Mouse (Mus musculus) liver, embryonic 14.5 days (tissue): ENCODE data around the gene Msi2. TPM values are rescaled to one million over a fixed set of nuclear protein-coding genes. Genes with fewer than 3 reads are reported as not detected.

ENCODE experiments used
- ATAC-seq: fragments of 200-750 bp; cut with Nextera tagmentation; 2 replicates; pipeline ENCODE4 v1.8.0; 2017; ENCODE audit warnings: moderate number of reproducible peaks, mild to moderate bottlenecking, moderate library complexity; ENCODE audit not compliant: insufficient read depth
- DNase-seq, 3 experiments: peaks; one replicate each; pipeline ENCODE4 v3.0.0-alpha.2; 2012 to 2013; ENCODE audit warnings: low read depth in 3 of 3, low spot score in 3 of 3
- H3K27ac ChIP-seq: fragments of 300-500 bp; sonication (generic); 2 replicates; pipeline ENCODE4 v1.5.1; 2014; ENCODE audit warnings: moderate library complexity, mild to moderate bottlenecking, control low read depth, inconsistent platforms
- H3K27me3 ChIP-seq: fragments of 300-500 bp; sonication (generic); 2 replicates; pipeline ENCODE4 v1.6.1; 2014; ENCODE audit warnings: mild to moderate bottlenecking, low read length, moderate library complexity; ENCODE audit not compliant: control insufficient read depth, insufficient read depth
- H3K36me3 ChIP-seq: fragments of 300-500 bp; sonication (generic); replicated peaks from 2 replicates; pipeline ENCODE4 v1.6.1; 2014; ENCODE audit warnings: low read depth; ENCODE audit not compliant: control insufficient read depth, insufficient read depth
- H3K4me1 ChIP-seq, 2 experiments: fragments of 200-500 bp in 1 of 2; fragments of 300-500 bp in 1 of 2; sonication (generic) in 1 of 2; replicated peaks; 2 replicates each; pipeline ENCODE4 v1.6.1; 2012 to 2014; ENCODE audit warnings: antibody characterized with exemption in 1 of 2, inconsistent platforms in 1 of 2, low read length in 1 of 2; ENCODE audit not compliant: control insufficient read depth in 2 of 2, insufficient read depth in 2 of 2
- H3K4me2 ChIP-seq: fragments of 300-500 bp; sonication (generic); 2 replicates; pipeline ENCODE4 v1.6.1; 2014; ENCODE audit warnings: low read depth, mild to moderate bottlenecking, control low read depth, moderate library complexity
- H3K4me3 ChIP-seq, 2 experiments: fragments of 200-500 bp in 1 of 2; fragments of 300-500 bp in 1 of 2; sonication (generic) in 1 of 2; 2 replicates each; pipeline ENCODE4 v1.5.1; 2012 to 2014; ENCODE audit warnings: low read depth in 2 of 2, low read length in 2 of 2, mild to moderate bottlenecking in 2 of 2, control low read depth in 1 of 2, inconsistent platforms in 1 of 2, moderate library complexity in 1 of 2; ENCODE audit not compliant: insufficient read depth in 1 of 2
- H3K9ac ChIP-seq: fragments of 300-500 bp; sonication (generic); replicated peaks from 2 replicates; pipeline ENCODE4 v1.6.1; 2014; ENCODE audit warnings: mild to moderate bottlenecking, control low read depth, moderate library complexity
- H3K9me3 ChIP-seq: fragments of 300-500 bp; sonication (generic); 2 replicates; pipeline ENCODE4 v1.6.1; 2016; ENCODE audit warnings: low read length, mixed read lengths; ENCODE audit not compliant: control insufficient read depth
- CTCF ChIP-seq: IDR thresholded peaks from 2 replicates; pipeline ENCODE4 v1.5.1; 2016; ENCODE audit warnings: antibody characterized with exemption, low read depth, control low read depth
- EP300 ChIP-seq: IDR thresholded peaks from 2 replicates; pipeline ENCODE4 v1.6.1; 2016; ENCODE audit warnings: antibody characterized with exemption, low read depth
- WGBS: fragments of 180-500 bp; shearing (Covaris S2); extraction: QIAGEN DNeasy Blood & Tissue Kit; methylation state at CpG from one replicate; pipeline ENCODE4 v1.1.7; 2014; ENCODE audit not compliant: insufficient replicate concordance; 5-methylcytosine and 5-hydroxymethylcytosine counted together
- polyA plus RNA-seq, 2 experiments: library from polyadenylated mRNA; depleted of rRNA in 1 of 2; stranded (reverse) in 1 of 2; unstranded in 1 of 2; fragments of >200 nt; fragmentation: Nextera tagmentation in 1 of 2; extraction: Ambion mirVana in 1 of 2; gene quantifications; 2 replicates each; pipeline versions ENCODE4 v1.2.1 to v1.2.3; 2012 to 2014

Gene Msi2
- polyA plus RNA-seq, 2 experiments, result 2.1 to 6.2 TPM

DNA sequence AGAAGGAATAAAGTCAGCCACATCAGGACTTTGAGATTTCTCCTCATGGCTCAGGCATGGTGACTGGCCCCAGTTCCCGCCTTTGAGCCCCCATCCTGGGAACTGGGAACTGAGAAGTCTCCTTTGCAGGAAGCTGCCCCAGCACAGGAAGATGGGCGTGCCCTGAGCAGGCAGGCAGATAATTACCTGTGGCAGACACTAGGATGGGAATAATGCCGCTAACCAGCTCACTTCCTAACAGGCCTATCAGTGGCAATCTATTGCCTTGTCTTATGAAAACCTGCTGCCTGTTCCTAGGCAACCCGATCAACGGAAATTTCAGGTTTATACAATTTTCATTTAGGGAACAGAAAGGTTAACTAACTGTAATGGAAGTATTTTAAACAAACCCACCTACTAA lies 319.3 kb downstream of the Msi2 start:
- no peak for DNase-seq
- WGBS, result 66% methylated on average over 5 of the region's 5 CpGs
- H3K4me1 ChIP-seq, result peaks cover 0 to 1% of the 10 kb centered on the region in 2 experiments; a peak in 2 of 4 replicates

GRCm38 (mm10) chr11:88395076-88395990 lies 323.0 kb downstream of the Msi2 start:
- no peak overlapping the region for H3K27ac ChIP-seq
- DNase-seq (no peak), ATAC-seq (no peak)
- no peak overlapping the region for H3K9ac ChIP-seq
- H3K4me2 ChIP-seq, result no peak overlapping the region
- TF ChIP-seq CTCF (no peak), EP300 (no peak)
- 68% methylated on average over 8 of the region's 8 CpGs for WGBS
- H3K27me3 ChIP-seq, result no peaks in the 10 kb centered on the region
- H3K36me3 ChIP-seq, result no peaks in the 10 kb centered on the region
- H3K4me3 ChIP-seq, result no peak overlapping the region
- no peaks in the 10 kb centered on the region for H3K4me1 ChIP-seq
- H3K9me3 ChIP-seq, result no peaks in the 10 kb centered on the region

More for the DNA sequence above, 319.3 kb downstream of the Msi2 start:
- no peak for ATAC-seq
- no peak overlapping the region for H3K9ac ChIP-seq
- no peaks in the 10 kb centered on the region for H3K9me3 ChIP-seq
- no peak overlapping the region for H3K4me3 ChIP-seq
- H3K27ac ChIP-seq, result no peak overlapping the region
- H3K27me3 ChIP-seq, result no peaks in the 10 kb centered on the region
- TF ChIP-seq CTCF, result no peak
- no peak for TF ChIP-seq EP300
- H3K4me2 ChIP-seq, result no peak overlapping the region
- no peaks in the 10 kb centered on the region for H3K36me3 ChIP-seq

GRCm38 (mm10) chr11:88394341-88395075 lies 323.8 kb downstream of the Msi2 start:
- ATAC-seq (no peak), DNase-seq (no peak)
- no peaks in the 10 kb centered on the region for H3K27me3 ChIP-seq
- no peaks in the 10 kb centered on the region for H3K36me3 ChIP-seq
- H3K9me3 ChIP-seq, result no peaks in the 10 kb centered on the region
- H3K9ac ChIP-seq, result no peak overlapping the region
- H3K4me2 ChIP-seq, result no peak overlapping the region
- H3K4me1 ChIP-seq, result no peaks in the 10 kb centered on the region
- no peak overlapping the region for H3K27ac ChIP-seq
- no peak overlapping the region for H3K4me3 ChIP-seq
- 76% methylated on average over 19 of the region's 19 CpGs for WGBS
- TF ChIP-seq CTCF (no peak), EP300 (no peak)

GRCm38 (mm10) chr11:88392715-88393114 lies 325.6 kb downstream of the Msi2 start:
- Histone ChIP-seq H3K36me3 (no peaks in the 10 kb centered on the region), H3K4me3 (no peak overlapping the region), H3K4me2 (no peak overlapping the region), H3K27ac (no peak overlapping the region), H3K9me3 (no peaks in the 10 kb centered on the region), H3K9ac (no peak overlapping the region), H3K4me1 (no peaks in the 10 kb centered on the region), H3K27me3 (no peaks in the 10 kb centered on the region)
- 81% methylated on average over 10 of the region's 10 CpGs for WGBS
- no peak for ATAC-seq
- no peak for DNase-seq
- TF ChIP-seq CTCF, result no peak
- TF ChIP-seq EP300, result no peak
